Mouse (Mus musculus): ENCODE measurements around the gene Gm8159. TPM values are rescaled to one million over a fixed set of nuclear protein-coding genes. Genes with fewer than 3 reads are reported as not detected.
"Not testable (repeated sequence)": the region's sequence is repeated elsewhere in the genome, so short reads cannot be mapped to it uniquely, and the experiment has no call there.

The Gm8159 gene
- polyA plus RNA-seq (2014; fragmentation: Nextera tagmentation; extraction: Ambion mirVana), result not detected in 2 replicates

- H3K9me3 ChIP-seq (ENCODE audit: control insufficient read depth, low read length); H3K4me2 ChIP-seq (ENCODE audit: low read length); ATAC-seq (replicated peaks; ENCODE audit: low FRiP score, low TSS enrichment, low read depth); H3K36me3 ChIP-seq (ENCODE audit: control insufficient read depth, insufficient read depth, low read length); H3K27me3 ChIP-seq (replicated peaks; ENCODE audit: control insufficient read depth, insufficient read depth, low read length); H3K4me3 ChIP-seq (ENCODE audit: low read depth, low read length); DNase-seq (ENCODE audit: low spot score); H3K9ac ChIP-seq (ENCODE audit: low read length); H3K27ac ChIP-seq (ENCODE audit: low read depth); H3K4me1 ChIP-seq (replicated peaks; ENCODE audit: control insufficient read depth, insufficient read depth, low read length): not testable (repeated sequence)
- WGBS, result no CpG with 5 or more reads among the region's 2 CpGs
Observed at GRCm38 (mm10) chr14:4632052-4632451, at the start of gene Gm8159. TSS of gene Gm8159 (plus strand) at chr14:4632352.

GRCm38 (mm10) chr14:4649309-4649708, 17.2 kb downstream of the Gm8159 start:
- ATAC-seq (replicated peaks; ENCODE audit: low FRiP score, low TSS enrichment, low read depth); H3K4me1 ChIP-seq (replicated peaks; ENCODE audit: control insufficient read depth, insufficient read depth, low read length); H3K9me3 ChIP-seq (ENCODE audit: control insufficient read depth, low read length); H3K27ac ChIP-seq (ENCODE audit: low read depth); H3K27me3 ChIP-seq (replicated peaks; ENCODE audit: control insufficient read depth, insufficient read depth, low read length); H3K9ac ChIP-seq (ENCODE audit: low read length); H3K36me3 ChIP-seq (ENCODE audit: control insufficient read depth, insufficient read depth, low read length): not testable (repeated sequence)
- WGBS, result 1% methylated on average over 16 of the region's 18 CpGs
- Histone ChIP-seq H3K4me2 (ENCODE audit: low read length) (peak overlapping the region; percentile 29; the same call in 1 of the 2 replicates), H3K4me3 (ENCODE audit: low read depth, low read length) (peak overlapping the region; percentile 20; the same call in 1 of the 2 replicates)
- peak; percentile 45 for DNase-seq (ENCODE audit: low spot score)

GRCm38 (mm10) chr14:4650324-4650723, 18.2 kb downstream of the Gm8159 start:
- H3K9me3 ChIP-seq (ENCODE audit: control insufficient read depth, low read length); H3K4me3 ChIP-seq (ENCODE audit: low read depth, low read length); H3K9ac ChIP-seq (ENCODE audit: low read length); ATAC-seq (replicated peaks; ENCODE audit: low FRiP score, low TSS enrichment, low read depth); H3K27ac ChIP-seq (ENCODE audit: low read depth); H3K4me1 ChIP-seq (replicated peaks; ENCODE audit: control insufficient read depth, insufficient read depth, low read length); H3K36me3 ChIP-seq (ENCODE audit: control insufficient read depth, insufficient read depth, low read length); H3K4me2 ChIP-seq (ENCODE audit: low read length); DNase-seq (ENCODE audit: low spot score); H3K27me3 ChIP-seq (replicated peaks; ENCODE audit: control insufficient read depth, insufficient read depth, low read length): not testable (repeated sequence)
- WGBS, result 0% methylated on average over 2 of the region's 9 CpGs

GRCm38 (mm10) chr14:4663892-4664291, 31.7 kb downstream of the Gm8159 start, which contains the start of gene Gm3239:
TSS of gene Gm3239 (plus strand) at chr14:4664192.
- not testable (repeated sequence) for H3K27ac ChIP-seq (ENCODE audit: low read depth); H3K4me1 ChIP-seq (replicated peaks; ENCODE audit: control insufficient read depth, insufficient read depth, low read length); H3K4me3 ChIP-seq (ENCODE audit: low read depth, low read length); ATAC-seq (replicated peaks; ENCODE audit: low FRiP score, low TSS enrichment, low read depth); H3K9me3 ChIP-seq (ENCODE audit: control insufficient read depth, low read length); H3K27me3 ChIP-seq (replicated peaks; ENCODE audit: control insufficient read depth, insufficient read depth, low read length); H3K36me3 ChIP-seq (ENCODE audit: control insufficient read depth, insufficient read depth, low read length); DNase-seq (ENCODE audit: low spot score); H3K9ac ChIP-seq (ENCODE audit: low read length); H3K4me2 ChIP-seq (ENCODE audit: low read length)
- no CpG with 5 or more reads among the region's 2 CpGs for WGBS

Other genes with a start within 250 kb of the Gm8159 start
- not detected in 2 replicates for gene Gm3159, start 234.8 kb upstream of the Gm8159 start, polyA plus RNA-seq (2014; fragmentation: Nextera tagmentation; extraction: Ambion mirVana)
- gene Gm3164, start 216.9 kb upstream of the Gm8159 start, polyA plus RNA-seq (2014; fragmentation: Nextera tagmentation; extraction: Ambion mirVana), result 0.36 TPM in 1 of 2 replicates, not detected in the other
- not detected in 2 replicates for gene Gm3173, start 201.4 kb upstream of the Gm8159 start, polyA plus RNA-seq (2014; fragmentation: Nextera tagmentation; extraction: Ambion mirVana)
- not detected in 2 replicates for gene Gm3182, start 150.6 kb upstream of the Gm8159 start, polyA plus RNA-seq (2014; fragmentation: Nextera tagmentation; extraction: Ambion mirVana)
- gene Gm3047, start 76.9 kb upstream of the Gm8159 start, polyA plus RNA-seq (2014; fragmentation: Nextera tagmentation; extraction: Ambion mirVana), result not detected in 2 replicates
- gene Gm3239, start 31.8 kb downstream of the Gm8159 start, polyA plus RNA-seq (2014; fragmentation: Nextera tagmentation; extraction: Ambion mirVana), result 0.16 TPM in 1 of 2 replicates, not detected in the other
- gene Gm7876, start 76.9 kb downstream of the Gm8159 start, polyA plus RNA-seq (2014; fragmentation: Nextera tagmentation; extraction: Ambion mirVana), result not detected in 2 replicates
- 0.14 and 0.44 TPM in 2 replicates for gene Gm3252, start 94.4 kb downstream of the Gm8159 start, polyA plus RNA-seq (2014; fragmentation: Nextera tagmentation; extraction: Ambion mirVana)
- not detected in 2 replicates for gene Gm9602, start 144.0 kb downstream of the Gm8159 start, polyA plus RNA-seq (2014; fragmentation: Nextera tagmentation; extraction: Ambion mirVana)
- not detected in 2 replicates for gene Gm3269, start 205.8 kb downstream of the Gm8159 start, polyA plus RNA-seq (2014; fragmentation: Nextera tagmentation; extraction: Ambion mirVana)
- 0.64 and 0.89 TPM in 2 replicates for gene Gm3264, start 223.2 kb downstream of the Gm8159 start, polyA plus RNA-seq (2014; fragmentation: Nextera tagmentation; extraction: Ambion mirVana)